Mouse (Mus musculus): ENCODE results near the gene Atp1a4. TPM values are rescaled to one million over a fixed set of nuclear protein-coding genes. Genes with fewer than 3 reads are reported as not detected.
A peak's percentile ranks its signal among the peaks of the same experiment; 100 is the strongest.

Gene Atp1a4
- total RNA-seq (2014; fragmentation: Nextera tagmentation) (not detected in 2 replicates), total RNA-seq (2017) (0.05 TPM in 1 of 2 replicates, not detected in the other), polyA plus RNA-seq (2012) (not detected in 2 replicates)

GRCm38 (mm10) chr1:172258314-172258713 lies at the start of gene Atp1a4:
TSS of gene Atp1a4 (minus strand) at chr1:172258414.
- no peaks in the 10 kb centered on the region for H3K4me1 ChIP-seq (ENCODE audit: insufficient read depth, low read depth, low read length)
- H3K9me3 ChIP-seq (replicated peaks): no peaks in the 10 kb centered on the region
- ATAC-seq (ENCODE audit: extremely low read depth, insufficient number of reproducible peaks, low FRiP score, poor library complexity, severe bottlenecking) (no peak), DNase-seq (ENCODE audit: low spot score) (no peak)
- TF ChIP-seq GATA2 (IDR thresholded peaks at IDR 0.05; ENCODE audit: borderline replicate concordance, low read depth, low read length) (no peak), GATA1 (IDR thresholded peaks at IDR 0.05; ENCODE audit: borderline replicate concordance, low read length) (no peak), TAL1 (conservative IDR thresholded peaks at IDR 0.05; ENCODE audit: low read depth, low read length) (no peak), CTCF (IDR thresholded peaks at IDR 0.05; ENCODE audit: low read depth, low read length) (no peak), POLR2AphosphoS5 (IDR thresholded peaks at IDR 0.05; ENCODE audit: insufficient replicate concordance, low read depth, low read length) (no peak)
- H3K4me3 ChIP-seq (ENCODE audit: low read depth, low read length): no peak within 1 kb of the TSS
- H3K36me3 ChIP-seq (replicated peaks): no peaks in the 10 kb centered on the region
- H3K27me3 ChIP-seq (ENCODE audit: insufficient read depth, low read length): no peaks in the 10 kb centered on the region

GRCm38 (mm10) chr1:172307936-172308335 lies 49.7 kb upstream of the Atp1a4 start:
- ATAC-seq (ENCODE audit: extremely low read depth, insufficient number of reproducible peaks, low FRiP score, poor library complexity, severe bottlenecking) (no peak), DNase-seq (ENCODE audit: low spot score) (no peak)
- Histone ChIP-seq H3K36me3 (replicated peaks) (no peaks in the 10 kb centered on the region), H3K27me3 (ENCODE audit: insufficient read depth, low read length) (peaks cover 6% of the 10 kb centered on the region), H3K4me3 (ENCODE audit: low read depth, low read length) (no peak overlapping the region), H3K9me3 (replicated peaks) (no peaks in the 10 kb centered on the region), H3K4me1 (ENCODE audit: insufficient read depth, low read depth, low read length) (peaks cover 60% of the 10 kb centered on the region)
- no peak for TF ChIP-seq POLR2AphosphoS5 (IDR thresholded peaks at IDR 0.05; ENCODE audit: insufficient replicate concordance, low read depth, low read length)
- TF ChIP-seq GATA1 (IDR thresholded peaks at IDR 0.05; ENCODE audit: borderline replicate concordance, low read length): no peak
- TF ChIP-seq GATA2 (IDR thresholded peaks at IDR 0.05; ENCODE audit: borderline replicate concordance, low read depth, low read length): no peak
- no peak for TF ChIP-seq CTCF (IDR thresholded peaks at IDR 0.05; ENCODE audit: low read depth, low read length)
- TF ChIP-seq TAL1 (conservative IDR thresholded peaks at IDR 0.05; ENCODE audit: low read depth, low read length): no peak

- Histone ChIP-seq H3K27me3 (ENCODE audit: insufficient read depth, low read length) (peaks cover 13% of the 10 kb centered on the region), H3K4me1 (ENCODE audit: insufficient read depth, low read depth, low read length) (peaks cover 54% of the 10 kb centered on the region), H3K9me3 (replicated peaks) (no peaks in the 10 kb centered on the region), H3K4me3 (ENCODE audit: low read depth, low read length) (no peak overlapping the region), H3K36me3 (replicated peaks) (no peaks in the 10 kb centered on the region)
- TF ChIP-seq TAL1 (conservative IDR thresholded peaks at IDR 0.05; ENCODE audit: low read depth, low read length): no peak
- no peak for TF ChIP-seq POLR2AphosphoS5 (IDR thresholded peaks at IDR 0.05; ENCODE audit: insufficient replicate concordance, low read depth, low read length)
- no peak for TF ChIP-seq GATA2 (IDR thresholded peaks at IDR 0.05; ENCODE audit: borderline replicate concordance, low read depth, low read length)
- TF ChIP-seq GATA1 (IDR thresholded peaks at IDR 0.05; ENCODE audit: borderline replicate concordance, low read length): no peak
- TF ChIP-seq CTCF (IDR thresholded peaks at IDR 0.05; ENCODE audit: low read depth, low read length): no peak
- DNase-seq (ENCODE audit: low spot score) (no peak), ATAC-seq (ENCODE audit: extremely low read depth, insufficient number of reproducible peaks, low FRiP score, poor library complexity, severe bottlenecking) (no peak)
These were observed 48.7 kb upstream of the Atp1a4 start for GRCm38 (mm10) chr1:172306885-172307284.

- no peak for DNase-seq (ENCODE audit: low spot score)
- Histone ChIP-seq H3K4me3 (ENCODE audit: low read depth, low read length) (no peak overlapping the region), H3K4me1 (ENCODE audit: insufficient read depth, low read depth, low read length) (peaks cover 47% of the 10 kb centered on the region), H3K27me3 (ENCODE audit: insufficient read depth, low read length) (peaks cover 13% of the 10 kb centered on the region), H3K9me3 (replicated peaks) (no peaks in the 10 kb centered on the region), H3K36me3 (replicated peaks) (no peaks in the 10 kb centered on the region)
- TF ChIP-seq GATA1 (IDR thresholded peaks at IDR 0.05; ENCODE audit: borderline replicate concordance, low read length) (no peak), GATA2 (IDR thresholded peaks at IDR 0.05; ENCODE audit: borderline replicate concordance, low read depth, low read length) (no peak), POLR2AphosphoS5 (IDR thresholded peaks at IDR 0.05; ENCODE audit: insufficient replicate concordance, low read depth, low read length) (no peak), CTCF (IDR thresholded peaks at IDR 0.05; ENCODE audit: low read depth, low read length) (no peak), TAL1 (conservative IDR thresholded peaks at IDR 0.05; ENCODE audit: low read depth, low read length) (no peak)
- peak; percentile 2; the same call in 1 of the 2 replicates for ATAC-seq (ENCODE audit: extremely low read depth, insufficient number of reproducible peaks, low FRiP score, poor library complexity, severe bottlenecking)
These were observed 48.0 kb upstream of the Atp1a4 start for GRCm38 (mm10) chr1:172306196-172306595.

- DNase-seq (ENCODE audit: low spot score): no peak
- Histone ChIP-seq H3K27me3 (ENCODE audit: insufficient read depth, low read length) (peaks cover 13% of the 10 kb centered on the region), H3K4me1 (ENCODE audit: insufficient read depth, low read depth, low read length) (peaks cover 42% of the 10 kb centered on the region), H3K9me3 (replicated peaks) (no peaks in the 10 kb centered on the region), H3K4me3 (ENCODE audit: low read depth, low read length) (no peak overlapping the region), H3K36me3 (replicated peaks) (no peaks in the 10 kb centered on the region)
- TF ChIP-seq GATA1 (IDR thresholded peaks at IDR 0.05; ENCODE audit: borderline replicate concordance, low read length) (no peak), POLR2AphosphoS5 (IDR thresholded peaks at IDR 0.05; ENCODE audit: insufficient replicate concordance, low read depth, low read length) (no peak), TAL1 (conservative IDR thresholded peaks at IDR 0.05; ENCODE audit: low read depth, low read length) (no peak), CTCF (IDR thresholded peaks at IDR 0.05; ENCODE audit: low read depth, low read length) (no peak), GATA2 (IDR thresholded peaks at IDR 0.05; ENCODE audit: borderline replicate concordance, low read depth, low read length) (no peak)
- ATAC-seq (ENCODE audit: extremely low read depth, insufficient number of reproducible peaks, low FRiP score, poor library complexity, severe bottlenecking): no peak
These were observed 47.4 kb upstream of the Atp1a4 start for GRCm38 (mm10) chr1:172305635-172306034.

GRCm38 (mm10) chr1:172305153-172305552 lies 46.9 kb upstream of the Atp1a4 start:
- H3K4me1 ChIP-seq (ENCODE audit: insufficient read depth, low read depth, low read length): peaks cover 39% of the 10 kb centered on the region
- no peak overlapping the region for H3K4me3 ChIP-seq (ENCODE audit: low read depth, low read length)
- no peaks in the 10 kb centered on the region for H3K36me3 ChIP-seq (replicated peaks)
- ATAC-seq (ENCODE audit: extremely low read depth, insufficient number of reproducible peaks, low FRiP score, poor library complexity, severe bottlenecking): no peak
- TF ChIP-seq GATA1 (IDR thresholded peaks at IDR 0.05; ENCODE audit: borderline replicate concordance, low read length) (no peak), GATA2 (IDR thresholded peaks at IDR 0.05; ENCODE audit: borderline replicate concordance, low read depth, low read length) (no peak), CTCF (IDR thresholded peaks at IDR 0.05; ENCODE audit: low read depth, low read length) (no peak), TAL1 (conservative IDR thresholded peaks at IDR 0.05; ENCODE audit: low read depth, low read length) (no peak), POLR2AphosphoS5 (IDR thresholded peaks at IDR 0.05; ENCODE audit: insufficient replicate concordance, low read depth, low read length) (no peak)
- H3K27me3 ChIP-seq (ENCODE audit: insufficient read depth, low read length): peaks cover 16% of the 10 kb centered on the region
- H3K9me3 ChIP-seq (replicated peaks): no peaks in the 10 kb centered on the region
- DNase-seq (ENCODE audit: low spot score): no peak
